In the genomic region with DNA sequence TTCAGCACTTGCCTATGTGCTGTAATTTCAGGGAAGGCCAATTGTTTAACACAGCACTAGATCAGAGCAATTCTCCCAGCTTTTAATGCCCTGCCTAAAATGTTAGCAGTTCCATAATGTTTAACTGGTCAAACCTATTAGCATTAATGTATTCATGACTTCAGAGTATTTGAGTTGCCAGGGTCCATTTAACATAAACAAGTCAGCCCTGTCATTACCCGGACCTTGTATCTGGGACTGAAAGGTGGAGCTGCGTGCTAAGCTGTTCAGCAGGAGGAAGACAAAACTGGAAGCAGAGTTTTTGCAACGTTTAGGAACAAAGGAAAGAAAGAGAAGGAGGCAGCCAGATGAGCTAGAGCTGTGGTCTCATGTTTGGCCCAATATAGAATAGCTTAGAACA, we compare ENCODE assay signal across 23 mouse cellular contexts.
DNase-seq lines count a peak whose midpoint lies in the region; ATAC-seq and TF ChIP-seq lines count a peak whose summit lies in the region.
"Had no signal": no experiment of that assay in that cellular context is flagged by ENCODE, and none has a peak within 500 bp of the region (broad histone marks: within the 10 kb centered on the region; RNA-seq: fewer than 3 reads in every experiment).

No protein-coding gene starts in this region.

- no peaks in the 10 kb centered on the region for H3K36me3 ChIP-seq in neural tube, embryonic 11.5 days (ENCODE audit: control insufficient read depth, insufficient read depth, low read length)
- H3K36me3 ChIP-seq in kidney, embryonic 14.5 days (ENCODE audit: control insufficient read depth, insufficient read depth, low read length), result no peaks in the 10 kb centered on the region
- H3K36me3 ChIP-seq in hindbrain, postnatal 0 days (ENCODE audit: insufficient read depth, low read length), result no peaks in the 10 kb centered on the region
- H3K36me3 ChIP-seq: embryonic facial prominence, embryonic 13.5 days; forebrain, embryonic 10.5 days; heart, embryonic 13.5 days; hindbrain, embryonic 15.5 days; limb, embryonic 13.5 days; stomach, embryonic 15.5 days had no signal

- 46% methylated on average over 3 of the region's 3 CpGs for WGBS in neural tube, embryonic 11.5 days
- 43% methylated on average over 3 of the region's 3 CpGs for WGBS in kidney, embryonic 14.5 days
- WGBS in hindbrain, postnatal 0 days, result 35% methylated on average over 3 of the region's 3 CpGs

- H3K27me3 ChIP-seq in neural tube, embryonic 11.5 days (ENCODE audit: control insufficient read depth, insufficient read depth, low read length), result no peaks in the 10 kb centered on the region
- H3K27me3 ChIP-seq in kidney, embryonic 14.5 days (ENCODE audit: control insufficient read depth, insufficient read depth, low read length), result no peaks in the 10 kb centered on the region
- no peaks in the 10 kb centered on the region for H3K27me3 ChIP-seq in hindbrain, postnatal 0 days (ENCODE audit: insufficient read depth, low read length)
- H3K27me3 ChIP-seq: embryonic facial prominence, embryonic 13.5 days; heart, embryonic 13.5 days; hindbrain, embryonic 15.5 days; limb, embryonic 13.5 days; stomach, embryonic 15.5 days had no signal

- DNase-seq in kidney, adult 11 months, result peak; percentile 3
- no peak for DNase-seq in kidney, postnatal 25 days
- peak; percentile 10 for DNase-seq in neural tube, embryonic 11.5 days (ENCODE audit: low spot score)
- DNase-seq in neural tube, embryonic 10.5 days (ENCODE audit: extremely low spot score, low spot score), result no peak
- peak; percentile 6 to 19 for DNase-seq in kidney, postnatal 4 days
- no peak for DNase-seq in spleen, postnatal 36 days (ENCODE audit: low spot score in 2 of 2)
- DNase-seq in hindbrain, postnatal 0 days (ENCODE audit: low spot score), result no peak
- DNase-seq: adrenal gland, postnatal 14 days; cerebellum, adult 11-12 months; cerebellum, adult 9-11 months; gastrocnemius, postnatal 10 days; heart, postnatal 10 days; lung, postnatal 36 days had no signal

- no peak overlapping the region for H3K27ac ChIP-seq in neural tube, embryonic 11.5 days (ENCODE audit: low read depth, low read length)
- H3K27ac ChIP-seq in kidney, embryonic 14.5 days (ENCODE audit: low read depth, low read length), result no peak overlapping the region
- H3K27ac ChIP-seq in hindbrain, postnatal 0 days, result no peak overlapping the region
- H3K27ac ChIP-seq: embryonic facial prominence, embryonic 13.5 days; forebrain, embryonic 10.5 days; heart, embryonic 13.5 days; hindbrain, embryonic 15.5 days; limb, embryonic 13.5 days; stomach, embryonic 15.5 days had no signal

- H3K4me1 ChIP-seq in neural tube, embryonic 11.5 days (ENCODE audit: control insufficient read depth, insufficient read depth, low read length), result no peaks in the 10 kb centered on the region
- H3K4me1 ChIP-seq in kidney, embryonic 14.5 days (ENCODE audit: control insufficient read depth, insufficient read depth, low read length), result no peaks in the 10 kb centered on the region
- H3K4me1 ChIP-seq in hindbrain, postnatal 0 days (ENCODE audit: insufficient read depth, low read length), result no peaks in the 10 kb centered on the region
- H3K4me1 ChIP-seq: embryonic facial prominence, embryonic 13.5 days; forebrain, embryonic 10.5 days; hindbrain, embryonic 15.5 days; limb, embryonic 13.5 days; stomach, embryonic 15.5 days had no signal

- no peak overlapping the region for H3K4me3 ChIP-seq in neural tube, embryonic 11.5 days (ENCODE audit: low read depth, low read length)
- no peak overlapping the region for H3K4me3 ChIP-seq in kidney, embryonic 14.5 days (ENCODE audit: low read length)
- no peak overlapping the region for H3K4me3 ChIP-seq in hindbrain, postnatal 0 days (ENCODE audit: low read length)
- H3K4me3 ChIP-seq: embryonic facial prominence, embryonic 13.5 days; forebrain, embryonic 10.5 days; heart, embryonic 13.5 days; hindbrain, embryonic 15.5 days; limb, embryonic 13.5 days; myocyte; stomach, embryonic 15.5 days had no signal

- H3K9ac ChIP-seq in neural tube, embryonic 11.5 days (ENCODE audit: low read length), result no peak overlapping the region
- H3K9ac ChIP-seq in kidney, embryonic 14.5 days (ENCODE audit: low read depth, low read length), result no peak overlapping the region
- no peak overlapping the region for H3K9ac ChIP-seq in hindbrain, postnatal 0 days (replicated peaks; ENCODE audit: low read length)
- H3K9ac ChIP-seq: embryonic facial prominence, embryonic 13.5 days; heart, embryonic 13.5 days; hindbrain, embryonic 15.5 days; limb, embryonic 13.5 days; stomach, embryonic 15.5 days had no signal

- peak; percentile 53; the same call in 1 of the 2 replicates for ATAC-seq in neural tube, embryonic 11.5 days (ENCODE audit: insufficient read depth, low FRiP score, low TSS enrichment)
- peak; percentile 85; the same call in 1 of the 2 replicates for ATAC-seq in kidney, embryonic 14.5 days (ENCODE audit: low FRiP score, low TSS enrichment)
- no peak for ATAC-seq in hindbrain, postnatal 0 days
- ATAC-seq: CD4-positive, CD25-positive, alpha-beta regulatory T cell, adult 4 months had no signal

- TF ChIP-seq CTCF in hindbrain, postnatal 0 days (IDR thresholded peaks at IDR 0.05; ENCODE audit: low read depth), result no peak

- no peak overlapping the region for H3K4me2 ChIP-seq in neural tube, embryonic 11.5 days (ENCODE audit: low read depth)
- no peak overlapping the region for H3K4me2 ChIP-seq in kidney, embryonic 14.5 days (replicated peaks; ENCODE audit: low read depth, low read length)
- no peak overlapping the region for H3K4me2 ChIP-seq in hindbrain, postnatal 0 days (ENCODE audit: low read depth, low read length)
- H3K4me2 ChIP-seq: embryonic facial prominence, embryonic 13.5 days; heart, embryonic 13.5 days; hindbrain, embryonic 15.5 days; limb, embryonic 13.5 days; liver, embryonic 11.5 days; stomach, embryonic 15.5 days had no signal

- H3K9me3 ChIP-seq in neural tube, embryonic 11.5 days (ENCODE audit: control insufficient read depth, low read length), result no peaks in the 10 kb centered on the region
- no peaks in the 10 kb centered on the region for H3K9me3 ChIP-seq in kidney, embryonic 14.5 days (ENCODE audit: control insufficient read depth, low read length)
- H3K9me3 ChIP-seq in hindbrain, postnatal 0 days (ENCODE audit: low read length), result no peaks in the 10 kb centered on the region
- H3K9me3 ChIP-seq: embryonic facial prominence, embryonic 13.5 days; forebrain, embryonic 10.5 days; heart, embryonic 13.5 days; hindbrain, embryonic 15.5 days; limb, embryonic 13.5 days; stomach, embryonic 15.5 days had no signal

Comparison
In these comparisons a context has a peak if more than half of its experiments do, and no peak if none do; other contexts are left out.
1. DNase-seq: peak in kidney, adult 11 months (single experiment), neural tube, embryonic 11.5 days (single experiment) and kidney, postnatal 4 days (2 of 2); none in kidney, postnatal 25 days (0 of 2), neural tube, embryonic 10.5 days (single experiment), spleen, postnatal 36 days (0 of 2) and hindbrain, postnatal 0 days (single experiment).